Mouse (Mus musculus) ES-Bruce4 (cell line): ENCODE results near the gene Phlpp1.

Experiments
- CTCF ChIP-seq: IDR thresholded peaks from one replicate; pipeline ENCODE4 v1.8.1; 2011; ENCODE audit warnings: low read depth, low read length
- EP300 ChIP-seq: IDR thresholded peaks from 2 replicates; pipeline ENCODE4 v1.6.1; 2011; ENCODE audit warnings: low read depth, low read length; ENCODE audit not compliant: insufficient read depth
- POLR2A ChIP-seq: IDR thresholded peaks from one replicate; pipeline ENCODE4 v1.8.1; 2011; ENCODE audit warnings: low read length; ENCODE audit not compliant: insufficient read depth

DNA sequence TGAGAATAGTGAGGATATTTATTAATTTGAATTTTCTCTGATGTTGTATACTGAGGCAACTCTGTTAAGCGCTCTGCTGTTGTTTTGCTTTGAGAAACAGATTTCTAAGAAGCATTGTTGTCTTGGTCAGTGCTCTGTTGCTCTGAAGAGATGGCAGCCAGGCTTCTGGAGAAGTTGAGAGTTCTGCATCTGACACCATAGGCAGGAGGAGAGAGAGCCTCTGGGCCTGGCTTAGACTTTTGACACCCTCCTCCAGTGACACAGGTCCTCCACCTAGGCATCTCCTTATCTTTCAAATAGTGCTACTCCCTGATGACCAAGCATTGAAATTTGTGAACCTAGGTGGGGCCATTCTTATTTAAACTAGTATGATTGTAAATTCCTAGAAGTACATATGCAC lies 49.8 kb downstream of the Phlpp1 start:
- TF ChIP-seq CTCF (no peak), POLR2A (no peak), EP300 (no peak)
